Mouse (Mus musculus): ENCODE measurements around the gene Syde2.

- TF ChIP-seq USF1 (IDR thresholded peaks at IDR 0.05; ENCODE audit: low read depth) (no peak), CTCF (IDR thresholded peaks at IDR 0.05; ENCODE audit: control insufficient read depth, insufficient read depth, insufficient read length) (no peak), MAX (IDR thresholded peaks at IDR 0.05) (no peak), CEBPB (IDR thresholded peaks at IDR 0.05; ENCODE audit: low read depth) (no peak), MYOD1 (IDR thresholded peaks at IDR 0.05; ENCODE audit: control insufficient read depth, insufficient read length, low read depth) (no peak), MYOG (IDR thresholded peaks at IDR 0.05; ENCODE audit: control insufficient read depth, extremely low read depth, insufficient read length) (no peak)
Measured at GRCm38 (mm10) chr3:145946654-145947053, 41.0 kb upstream of the Syde2 start.
